Mouse (Mus musculus) MEL (cell line): Measurements from ENCODE around the gene Bmper.

Experiments
- CTCF ChIP-seq, 3 experiments: IDR thresholded peaks in 2 of 3; conservative IDR thresholded peaks in 1 of 3; 2 replicates each; pipeline ENCODE4 v1.5.1; 2011 to 2012; ENCODE audit warnings: low read length in 3 of 3, low read depth in 2 of 3, mild to moderate bottlenecking in 2 of 3, improper control_type of control experiment in 1 of 3, inconsistent platforms in 1 of 3, mixed read lengths in 1 of 3, moderate library complexity in 1 of 3; ENCODE audit not compliant: control insufficient read depth in 1 of 3, insufficient read depth in 1 of 3, poor library complexity in 1 of 3, severe bottlenecking in 1 of 3
- E2F4 ChIP-seq: IDR thresholded peaks from 2 replicates; pipeline ENCODE4 v1.6.1; 2011; ENCODE audit warnings: low read depth, low read length, improper control_type of control experiment, borderline replicate concordance
- GATA1 ChIP-seq: IDR thresholded peaks from 2 replicates; pipeline ENCODE4 v1.6.1; 2011; ENCODE audit warnings: low read depth, low read length, improper control_type of control experiment
- MYC ChIP-seq: IDR thresholded peaks from 2 replicates; pipeline ENCODE4 v1.6.1; 2011; ENCODE audit warnings: low read depth, mild to moderate bottlenecking, low read length, improper control_type of control experiment, moderate library complexity
- POLR2A ChIP-seq, 2 experiments: IDR thresholded peaks; 2 replicates each; pipeline ENCODE4 v1.6.1; 2011 to 2012; ENCODE audit warnings: low read length in 2 of 2, mild to moderate bottlenecking in 2 of 2, control low read depth in 1 of 2, improper control_type of control experiment in 1 of 2, low read depth in 1 of 2, moderate library complexity in 1 of 2; ENCODE audit not compliant: control insufficient read depth in 1 of 2, insufficient read depth in 1 of 2, poor library complexity in 1 of 2
- POLR2AphosphoS2 ChIP-seq: IDR thresholded peaks from 2 replicates; pipeline ENCODE4 v1.6.1; 2011; ENCODE audit warnings: low read length, improper control_type of control experiment
- TBP ChIP-seq: IDR thresholded peaks from 2 replicates; pipeline ENCODE4 v1.8.0; 2011; ENCODE audit warnings: low read depth, low read length, improper control_type of control experiment
- USF1 ChIP-seq: IDR thresholded peaks from 2 replicates; pipeline ENCODE4 v1.6.1; 2014; ENCODE audit warnings: low read depth, mild to moderate bottlenecking, inconsistent platforms, low read length, improper control_type of control experiment, moderate library complexity
- ZC3H11A ChIP-seq: IDR thresholded peaks from 2 replicates; pipeline ENCODE4 v1.6.1; 2012; ENCODE audit warnings: low read depth, mild to moderate bottlenecking, inconsistent platforms, low read length, improper control_type of control experiment
- ZNF384 ChIP-seq: IDR thresholded peaks from 2 replicates; pipeline ENCODE4 v1.6.1; 2012; ENCODE audit warnings: low read depth, mild to moderate bottlenecking, inconsistent platforms, low read length, improper control_type of control experiment

DNA sequence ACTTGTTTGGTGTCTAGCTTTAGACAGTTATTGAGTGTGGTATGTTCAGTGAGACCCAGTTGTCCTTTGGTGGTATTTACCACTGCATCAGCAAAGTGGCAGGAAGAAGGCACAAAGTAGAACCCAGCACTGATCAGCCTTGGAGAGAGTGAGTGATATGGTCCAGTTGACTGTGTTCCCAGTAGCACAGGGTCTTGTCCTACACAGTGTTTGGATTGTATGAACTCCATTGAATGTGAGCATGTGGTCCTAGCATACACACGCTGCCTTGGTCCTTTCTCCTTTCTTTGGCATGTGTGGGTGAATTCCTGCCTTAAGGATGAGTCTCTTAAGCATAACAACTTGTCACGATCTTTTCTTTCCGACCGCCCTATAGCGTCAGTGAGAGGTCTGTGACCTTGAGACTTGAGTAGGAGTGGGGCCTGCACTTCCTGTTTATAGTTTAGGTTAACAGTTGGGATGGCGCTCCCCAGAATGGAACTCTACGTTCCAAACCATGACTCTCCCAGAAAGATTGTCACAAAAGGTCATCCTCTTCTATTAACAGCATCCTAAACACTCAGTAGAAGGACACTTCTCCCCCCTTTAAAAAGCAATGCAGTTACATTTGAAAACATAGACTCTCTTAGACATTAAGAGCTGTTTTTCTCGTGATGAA is 10.7 kb downstream of the Bmper start:
- no peak for TF ChIP-seq CTCF (IDR thresholded peaks at IDR 0.05 in 2 of 3, conservative IDR thresholded peaks at IDR 0.05 in 1 of 3; ENCODE audit: control insufficient read depth in 1 of 3, insufficient read depth in 1 of 3, low read depth in 2 of 3, low read length in 3 of 3, poor library complexity in 1 of 3, severe bottlenecking in 1 of 3)
- no peak for TF ChIP-seq POLR2AphosphoS2
- no peak for TF ChIP-seq ZC3H11A
- no peak for TF ChIP-seq ZNF384
- TF ChIP-seq USF1 = no peak
- no peak for TF ChIP-seq GATA1
- no peak for TF ChIP-seq MYC
- no peak for TF ChIP-seq TBP
- TF ChIP-seq POLR2A (IDR thresholded peaks at IDR 0.05; ENCODE audit: control insufficient read depth in 1 of 2, insufficient read depth in 1 of 2, low read depth in 1 of 2, low read length in 2 of 2, poor library complexity in 1 of 2) = no peak
- no peak for TF ChIP-seq E2F4
